Mouse (Mus musculus) left cerebral cortex, postnatal 36 days (tissue): ENCODE measurements around the gene Cryba1. TPM values are rescaled to one million over a fixed set of nuclear protein-coding genes. Genes with fewer than 3 reads are reported as not detected.

ENCODE experiments used
- total RNA-seq, 2 experiments: library from RNA; stranded (reverse); gene quantifications; 2 replicates each; pipeline ENCODE4 v1.2.3; 2021

The Cryba1 gene
- total RNA-seq, 2 experiments from 2014 or later = not detected

Other genes starting within 250 kb of the Cryba1 start
- gene Ankrd13b, start 235.6 kb downstream of the Cryba1 start, total RNA-seq = 10 to 100 TPM; 84.9 to 99.0 TPM
- 100 to 1,000 TPM; 277 to 296 TPM for gene Git1, start 231.7 kb downstream of the Cryba1 start, total RNA-seq
- gene Abhd15, start 210.2 kb downstream of the Cryba1 start, total RNA-seq = 1 to 10 TPM; 1.2 to 1.3 TPM
- gene Trp53i13, start 209.3 kb downstream of the Cryba1 start, total RNA-seq = 1 to 10 TPM; 3.9 to 4.6 TPM
- not detected for gene Gm10392, start 206.1 kb downstream of the Cryba1 start, total RNA-seq
- gene Taok1, start 117.5 kb downstream of the Cryba1 start, total RNA-seq = 100 to 1,000 TPM in 1 of 2 experiments, 10 to 100 TPM in 1; 97.1 to 107 TPM
- 10 to 100 TPM; 57.3 to 79.3 TPM for gene Nufip2, start 39.1 kb downstream of the Cryba1 start, total RNA-seq
- 100 to 1,000 TPM; 141 to 180 TPM for gene Myo18a, start 38.0 kb upstream of the Cryba1 start, total RNA-seq
- gene Gm10277, start 62.5 kb upstream of the Cryba1 start, total RNA-seq = not detected
- gene Pipox, start 168.8 kb upstream of the Cryba1 start, total RNA-seq = 1 to 10 TPM in 1 of 2 experiments, under 1 TPM in 1; 0.25 to 1.4 TPM
- 100 to 1,000 TPM; 150 to 165 TPM for gene Sez6, start 205.5 kb upstream of the Cryba1 start, total RNA-seq